Mouse (Mus musculus) granulocyte monocyte progenitor cell, adult 5-6 weeks (primary cell): Measurements from ENCODE around the gene Fam120a. TPM values are rescaled to one million over a fixed set of nuclear protein-coding genes. Genes with fewer than 3 reads are reported as not detected.
A peak's percentile ranks its signal among the peaks of the same experiment; 100 is the strongest.

ENCODE experiments used
- ATAC-seq: replicated peaks from 2 replicates; pipeline ENCODE4 v1.8.0; 2016; ENCODE audit warnings: mild to moderate bottlenecking, moderate TSS enrichment, inconsistent platforms; ENCODE audit not compliant: poor library complexity, severe bottlenecking
- total RNA-seq, 2 experiments: library from RNA; stranded (forward) in 1 of 2; stranded (reverse) in 1 of 2; fragments of 200-712, 200-1000 nt in 1 of 2; fragments of >200 nt in 1 of 2; fragmentation: Nextera tagmentation in 1 of 2; gene quantifications; 2 replicates each; pipeline ENCODE4 v1.2.3; 2014 to 2017

Gene Fam120a
- total RNA-seq, 2 experiments from 2014 or later = 128 to 168 TPM

GRCm38 (mm10) chr13:48861913-48862312 lies 105.9 kb downstream of the Fam120a start:
- peak; percentile 85 for ATAC-seq

- no peak for ATAC-seq
Observed at GRCm38 (mm10) chr13:48858779-48859178, 109.0 kb downstream of the Fam120a start.

- no peak for ATAC-seq
Observed at GRCm38 (mm10) chr13:48858054-48858453, 109.8 kb downstream of the Fam120a start.

- no peak for ATAC-seq
Observed at GRCm38 (mm10) chr13:48857246-48857932, 110.4 kb downstream of the Fam120a start.

GRCm38 (mm10) chr13:48853947-48854346 lies 113.9 kb downstream of the Fam120a start:
- no peak for ATAC-seq

GRCm38 (mm10) chr13:48853475-48853874 lies 114.3 kb downstream of the Fam120a start:
- ATAC-seq = no peak

GRCm38 (mm10) chr13:48852859-48853258 lies 115.0 kb downstream of the Fam120a start:
- no peak; the same call in 1 of the 2 replicates for ATAC-seq

GRCm38 (mm10) chr13:48851719-48852118 lies 116.1 kb downstream of the Fam120a start:
- no peak for ATAC-seq

- ATAC-seq = no peak
Observed at GRCm38 (mm10) chr13:48850771-48851170, 117.0 kb downstream of the Fam120a start.

GRCm38 (mm10) chr13:48850326-48850725 lies 117.5 kb downstream of the Fam120a start:
- no peak for ATAC-seq

GRCm38 (mm10) chr13:48849155-48849554 lies 118.7 kb downstream of the Fam120a start:
- ATAC-seq = no peak

- ATAC-seq = no peak
Observed at GRCm38 (mm10) chr13:48845308-48845707, 122.5 kb downstream of the Fam120a start.

GRCm38 (mm10) chr13:48843530-48843929 lies 124.3 kb downstream of the Fam120a start:
- ATAC-seq = no peak

GRCm38 (mm10) chr13:48841905-48842592 lies 125.8 kb downstream of the Fam120a start:
- peak; percentile 96 for ATAC-seq

- peak; percentile 45 for ATAC-seq
Observed at GRCm38 (mm10) chr13:48838284-48838683, 129.5 kb downstream of the Fam120a start.

- ATAC-seq = no peak
Observed at GRCm38 (mm10) chr13:48837537-48837936, 130.3 kb downstream of the Fam120a start.

GRCm38 (mm10) chr13:48830528-48831250 lies 137.1 kb downstream of the Fam120a start:
- no peak for ATAC-seq

GRCm38 (mm10) chr13:48829780-48830179 lies 138.0 kb downstream of the Fam120a start:
- no peak for ATAC-seq
